Mouse (Mus musculus) CH12F3 (cell line): Measurements from ENCODE around the gene H2-M10.2.
"Not testable (repeated sequence)": the region's sequence is repeated elsewhere in the genome, so short reads cannot be mapped to it uniquely, and the experiment has no call there.

Experiments
- in situ Hi-C: fragments of 300-500 bp; cut with MboI; formaldehyde crosslinking; loops from 2 replicates; pipeline ENCODE4 v1.14.3; 2020; ENCODE audit warnings: low sequenced_read_pairs

Gene H2-M10.2

DNA sequence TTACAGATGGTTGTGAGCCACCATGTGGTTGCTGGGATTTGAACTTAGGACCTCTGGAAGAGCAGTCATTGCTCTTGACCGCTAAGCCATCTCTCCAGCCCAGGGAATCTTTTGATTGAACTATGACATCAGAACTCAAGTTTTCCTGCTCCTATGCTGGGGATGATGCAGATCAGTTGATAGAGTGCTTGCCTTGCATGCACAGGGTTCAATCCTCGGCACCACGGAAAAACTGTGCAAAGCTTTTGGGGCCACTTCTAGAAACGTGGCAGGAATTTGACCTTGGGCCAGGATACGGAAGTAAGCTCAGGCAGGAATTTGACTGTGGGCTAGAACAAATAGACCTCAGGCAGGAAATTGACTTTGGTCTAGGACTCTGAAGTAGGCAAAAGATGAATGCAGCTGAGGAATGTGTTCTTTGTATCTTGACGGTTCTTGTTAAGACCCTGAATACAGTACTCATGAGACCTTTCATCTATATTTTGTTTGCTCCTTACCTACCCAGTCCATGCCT, 33.1 kb downstream of the H2-M10.2 start:
- in situ Hi-C loops, result no loop called here

DNA sequence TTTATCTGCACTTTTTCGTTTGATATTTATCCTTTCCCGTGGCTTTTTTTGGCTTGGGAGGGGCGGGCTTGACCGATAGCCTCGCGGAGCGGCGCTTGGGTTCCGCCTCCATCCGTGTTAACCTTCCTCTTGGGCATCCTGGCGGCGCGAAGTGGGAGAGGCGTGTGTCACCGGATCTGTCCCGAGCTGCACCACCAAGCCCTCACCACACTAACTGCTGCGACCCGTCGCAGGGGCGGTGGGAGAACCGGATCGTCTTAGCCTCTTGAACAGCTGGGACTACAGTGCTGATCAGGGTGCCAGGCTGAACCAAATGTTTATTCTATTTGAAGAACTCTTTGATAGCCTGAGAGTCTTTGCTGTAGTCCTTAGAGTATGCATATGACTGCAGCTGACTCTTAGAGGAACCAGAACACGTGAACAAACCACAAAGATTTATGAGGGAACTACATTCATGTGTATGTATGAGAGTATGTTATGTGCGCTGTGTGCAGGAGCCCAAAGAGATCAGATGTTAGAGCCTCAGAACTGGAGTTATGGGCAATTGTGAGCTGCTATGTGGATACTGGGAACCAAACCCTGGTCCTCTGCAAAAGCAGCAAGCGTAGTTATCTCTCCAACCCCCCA, 33.9 kb downstream of the H2-M10.2 start:
- in situ Hi-C loops, result no loop called here

DNA sequence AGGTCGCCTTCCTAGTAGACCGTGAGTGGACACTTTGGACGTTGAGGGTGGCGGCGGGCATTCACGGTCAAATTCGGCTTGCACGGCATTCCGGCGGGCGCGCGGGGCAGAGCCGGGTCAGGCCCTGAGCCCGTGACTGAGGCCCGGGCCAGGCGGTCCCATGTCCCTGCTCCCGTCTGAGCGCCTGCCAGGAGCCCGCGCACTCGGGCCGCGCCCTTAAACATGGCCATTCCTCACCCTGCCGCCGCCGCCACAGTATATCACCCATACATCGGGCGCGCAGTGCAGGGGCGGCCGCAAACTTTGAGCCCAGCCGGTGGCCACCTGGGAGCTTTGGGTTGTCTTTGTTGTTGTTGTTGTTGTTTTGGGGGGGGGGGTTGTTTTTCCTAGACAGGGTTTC, 37.4 kb downstream of the H2-M10.2 start:
- in situ Hi-C loops, result no loop called here

GRCm38 (mm10) chr17:36245741-36246140, 40.5 kb downstream of the H2-M10.2 start:
- in situ Hi-C loops, result no loop called here

- in situ Hi-C loops, result no loop called here
These were observed 42.3 kb downstream of the H2-M10.2 start for GRCm38 (mm10) chr17:36244031-36244430.

GRCm38 (mm10) chr17:36240637-36241213, 45.6 kb downstream of the H2-M10.2 start:
- in situ Hi-C loops, result no loop called here

- in situ Hi-C loops, result no loop called here
These were observed 48.9 kb downstream of the H2-M10.2 start for GRCm38 (mm10) chr17:36237321-36237921.

- in situ Hi-C loops, result not testable (repeated sequence)
These were observed 51.0 kb downstream of the H2-M10.2 start for GRCm38 (mm10) chr17:36235300-36235699.
